ENCODE assay signal across 8 mouse cellular contexts in genomic region chr4:126237721-126238242, GRCm38 (mm10). TPM values are rescaled to one million over a fixed set of nuclear protein-coding genes. Genes with fewer than 3 reads are reported as not detected.
DNase-seq lines count a peak whose midpoint lies in the region; ATAC-seq and TF ChIP-seq lines count a peak whose summit lies in the region.
"Had no signal": no experiment of that assay in that cellular context is flagged by ENCODE, and none has a peak within 500 bp of the region (broad histone marks: within the 10 kb centered on the region; RNA-seq: fewer than 3 reads in every experiment).

No protein-coding gene starts in this region.

- TF ChIP-seq POLR2A in kidney, adult 2 months (IDR thresholded peaks at IDR 0.05; ENCODE audit: low read depth, low read length) = no peak

- no peaks in the 10 kb centered on the region for H3K9me3 ChIP-seq in heart, embryonic 15.5 days (replicated peaks)
- H3K9me3 ChIP-seq: neural tube, embryonic 13.5 days had no signal

- no peaks in the 10 kb centered on the region for H3K27me3 ChIP-seq in kidney, adult 2 months (replicated peaks; ENCODE audit: control insufficient read depth, insufficient read depth, low read length)
- no peaks in the 10 kb centered on the region for H3K27me3 ChIP-seq in heart, embryonic 15.5 days
- H3K27me3 ChIP-seq: neural tube, embryonic 13.5 days had no signal

- H3K4me3 ChIP-seq in kidney, adult 2 months (ENCODE audit: insufficient read depth, low read depth, low read length) = no peak overlapping the region
- H3K4me3 ChIP-seq in heart, embryonic 15.5 days = 0 out of 2 replicates have a peak overlapping the region, but pooled peaks have one; percentile 7
- H3K4me3 ChIP-seq: neural tube, embryonic 13.5 days had no signal

- peaks cover 4% of the 10 kb centered on the region for H3K36me3 ChIP-seq in kidney, adult 2 months (ENCODE audit: control insufficient read depth, insufficient read depth, low read length)
- H3K36me3 ChIP-seq in heart, embryonic 15.5 days = peaks cover 76% of the 10 kb centered on the region

- peak overlapping the region; percentile 19; the same call in 1 of the 2 replicates for H3K27ac ChIP-seq in kidney, adult 2 months (ENCODE audit: insufficient read depth, low read depth, low read length)
- H3K27ac ChIP-seq in heart, embryonic 15.5 days = peak overlapping the region; percentile 96
- H3K27ac ChIP-seq: neural tube, embryonic 13.5 days had no signal

- H3K9ac ChIP-seq in heart, embryonic 15.5 days = peak overlapping the region; percentile 39; the same call in 1 of the 2 replicates
- H3K9ac ChIP-seq: neural tube, embryonic 13.5 days had no signal

- TF ChIP-seq CTCF in kidney, adult 2 months (conservative IDR thresholded peaks at IDR 0.05; ENCODE audit: insufficient read depth, insufficient read length, low read depth, low read length) = no peak

- DNase-seq in kidney, adult 2 months = peak; percentile 46
- DNase-seq in kidney, adult 11 months = no peak
- peak; percentile 29 for DNase-seq in CD4-positive helper T cell, adult 2 months (ENCODE audit: low read depth, low spot score)
- peak; percentile 19 for DNase-seq in cerebellum, adult 8-10 months
- DNase-seq in B cell, adult 2 months = no peak
- DNase-seq in kidney, postnatal 14 days = no peak

- H3K4me2 ChIP-seq in heart, embryonic 15.5 days = peak overlapping the region; percentile 49
- H3K4me2 ChIP-seq: neural tube, embryonic 13.5 days had no signal

- peak; percentile 87 for ATAC-seq in heart, embryonic 15.5 days (replicated peaks; ENCODE audit: insufficient number of reproducible peaks, insufficient read depth, low FRiP score, low read depth)

- peaks cover 3% of the 10 kb centered on the region; the same call in 1 of the 2 replicates for H3K4me1 ChIP-seq in kidney, adult 2 months (ENCODE audit: control insufficient read depth, insufficient read depth, low read length)
- peaks cover 49% of the 10 kb centered on the region for H3K4me1 ChIP-seq in heart, embryonic 15.5 days (replicated peaks)

- WGBS in kidney, adult 2 months = 54% methylated on average over 5 of the region's 5 CpGs
- 29% methylated on average over 5 of the region's 5 CpGs for WGBS in heart, embryonic 15.5 days

RNA-seq across cellular contexts. Expression of gene Map7d1, which starts 18.4 kb away (rescaled TPM):
- 28.3 and 30.3 TPM in 2 replicates for polyA plus RNA-seq in kidney, adult 2 months (2012; rRNA removed)
- 39.4 and 50.7 TPM in 2 replicates for polyA plus RNA-seq in heart, embryonic 15.5 days (2015; fragmentation: Nextera tagmentation; extraction: Ambion mirVana)

RNA-seq across cellular contexts. Expression of gene Trappc3, which starts 24.3 kb away (rescaled TPM):
- 57.7 and 75.5 TPM in 2 replicates for polyA plus RNA-seq in kidney, adult 2 months (2012; rRNA removed)
- 73.1 and 77.6 TPM in 2 replicates for polyA plus RNA-seq in heart, embryonic 15.5 days (2015; fragmentation: Nextera tagmentation; extraction: Ambion mirVana)

RNA-seq across cellular contexts. Expression of gene Thrap3, which starts 35.2 kb away (rescaled TPM):
- polyA plus RNA-seq in kidney, adult 2 months (2012; rRNA removed) = 40.4 and 51.0 TPM in 2 replicates
- 129 and 149 TPM in 2 replicates for polyA plus RNA-seq in heart, embryonic 15.5 days (2015; fragmentation: Nextera tagmentation; extraction: Ambion mirVana)

RNA-seq across cellular contexts. Expression of gene Col8a2, which starts 48.8 kb away (rescaled TPM):
- polyA plus RNA-seq in kidney, adult 2 months (2012; rRNA removed) = 0.27 and 0.31 TPM in 2 replicates
- polyA plus RNA-seq in heart, embryonic 15.5 days (2015; fragmentation: Nextera tagmentation; extraction: Ambion mirVana) = 5.2 and 10.9 TPM in 2 replicates

Comparison
In these comparisons a context has a peak if more than half of its experiments do, and no peak if none do; other contexts are left out.
1. DNase-seq: peak in kidney, adult 2 months (single experiment), CD4-positive helper T cell, adult 2 months (single experiment) and cerebellum, adult 8-10 months (single experiment); none in kidney, adult 11 months (single experiment), B cell, adult 2 months (0 of 2) and kidney, postnatal 14 days (single experiment).